In the genomic region with DNA sequence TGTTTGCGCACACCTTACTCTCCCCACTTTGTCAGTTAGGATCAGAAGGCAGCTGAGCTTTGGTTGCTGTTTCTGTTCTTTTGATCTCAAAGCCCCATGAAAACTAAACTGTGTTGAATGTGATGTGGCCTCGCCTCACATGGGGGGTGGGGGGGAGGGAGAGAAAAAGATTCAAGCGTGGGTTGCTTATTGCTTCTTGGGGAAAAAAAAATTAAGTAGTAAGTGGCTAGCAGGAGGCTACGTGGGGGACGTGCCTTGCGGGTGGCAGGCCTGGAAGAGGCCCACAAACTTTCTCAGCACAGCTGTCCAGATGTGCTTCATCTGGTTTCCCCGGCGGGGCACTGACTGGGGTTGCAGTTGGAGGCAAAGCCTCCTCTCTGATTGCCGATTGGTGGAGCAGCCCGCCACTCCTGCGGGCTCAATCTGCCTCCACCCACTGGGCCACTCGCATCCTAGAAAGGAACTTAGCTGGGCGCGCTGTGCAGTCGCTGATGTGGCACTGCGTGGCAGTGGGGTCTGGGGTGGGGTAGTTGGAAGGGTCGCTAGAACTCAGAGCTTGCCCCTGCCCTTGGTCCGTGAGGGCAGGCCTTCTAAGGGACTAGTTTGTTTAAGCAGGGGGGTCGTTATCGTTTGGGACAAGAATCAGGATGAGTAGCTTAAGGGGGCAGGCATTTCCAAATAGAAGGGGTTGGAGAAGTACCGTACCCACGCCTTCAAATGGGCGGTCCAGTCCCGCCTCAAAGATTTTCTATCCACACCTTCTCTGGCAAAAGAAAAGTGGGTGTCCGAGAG, we compare ENCODE assay signal across 8 mouse cellular contexts. TPM values are rescaled to one million over a fixed set of nuclear protein-coding genes. Genes with fewer than 3 reads are reported as not detected.
DNase-seq lines count a peak whose midpoint lies in the region; ATAC-seq and TF ChIP-seq lines count a peak whose summit lies in the region.

A gene (minus strand): TSS at position 343 of the 792 bp plus-strand sequence.

- no peaks in the 10 kb centered on the region for H3K9me3 ChIP-seq in hindbrain, embryonic 16.5 days (ENCODE audit: control insufficient read depth, low read length)
- no peaks in the 10 kb centered on the region for H3K9me3 ChIP-seq in lung, postnatal 0 days (ENCODE audit: low read length)

- H3K27me3 ChIP-seq in hindbrain, embryonic 16.5 days (replicated peaks; ENCODE audit: control insufficient read depth, insufficient read depth, low read length): no peaks in the 10 kb centered on the region
- H3K27me3 ChIP-seq in lung, postnatal 0 days (replicated peaks; ENCODE audit: insufficient read depth, low read length): no peaks in the 10 kb centered on the region

- no peak for TF ChIP-seq CTCF in lung, postnatal 0 days (IDR thresholded peaks at IDR 0.05)

- ATAC-seq in common myeloid progenitor, adult 5-6 weeks (replicated peaks; ENCODE audit: low read depth, poor library complexity, severe bottlenecking): peak; percentile 99
- peak; percentile 99 for ATAC-seq in hindbrain, embryonic 16.5 days
- ATAC-seq in lung, postnatal 0 days: peak; percentile 99

- TF ChIP-seq EP300 in lung, postnatal 0 days (IDR thresholded peaks at IDR 0.05): no peak

- 3% methylated on average over 25 of the region's 25 CpGs for WGBS in hindbrain, embryonic 16.5 days
- WGBS in lung, postnatal 0 days: 3% methylated on average over 25 of the region's 25 CpGs

- no peaks in the 10 kb centered on the region; the same call in 1 of the 2 replicates for H3K4me1 ChIP-seq in hindbrain, embryonic 16.5 days (ENCODE audit: control insufficient read depth, insufficient read depth, low read depth, low read length)
- no peaks in the 10 kb centered on the region for H3K4me1 ChIP-seq in lung, postnatal 0 days (ENCODE audit: insufficient read depth, low read depth, low read length)

- peak within 1 kb of the TSS; percentile 49 for H3K4me3 ChIP-seq in hindbrain, embryonic 16.5 days (ENCODE audit: low read length)
- H3K4me3 ChIP-seq in lung, postnatal 0 days (ENCODE audit: low read depth, low read length): peak within 1 kb of the TSS; percentile 47

- peak within 1 kb of the TSS; percentile 95 for H3K4me2 ChIP-seq in hindbrain, embryonic 16.5 days (ENCODE audit: low read length)
- H3K4me2 ChIP-seq in lung, postnatal 0 days (replicated peaks; ENCODE audit: low read depth, low read length): peak within 1 kb of the TSS; percentile 60

- H3K9ac ChIP-seq in hindbrain, embryonic 16.5 days (ENCODE audit: low read depth, low read length): peak within 1 kb of the TSS; percentile 41
- H3K9ac ChIP-seq in lung, postnatal 0 days (replicated peaks; ENCODE audit: low read depth): peak within 1 kb of the TSS; percentile 26; the same call in 1 of the 2 replicates

- peak; percentile 64 to 68 for DNase-seq in adrenal gland, adult 18-20 months (ENCODE audit: low spot score in 2 of 2)
- DNase-seq in gastrocnemius, adult 8-10 months (ENCODE audit: low spot score in 2 of 2): peak; percentile 79 to 80
- DNase-seq in layer of hippocampus, postnatal 25 days (ENCODE audit: extremely low spot score in 1 of 2, low spot score in 1 of 2): peak; percentile 46 to 74
- peak; percentile 93 for DNase-seq in lung, postnatal 0 days (ENCODE audit: low spot score)
- peak; percentile 84 for DNase-seq in right cerebral cortex, adult 18-20 months
- peak; percentile 90 to 94 for DNase-seq in urinary bladder, postnatal 4 days (ENCODE audit: low spot score in 2 of 2)

- no peaks in the 10 kb centered on the region for H3K36me3 ChIP-seq in hindbrain, embryonic 16.5 days (ENCODE audit: control insufficient read depth, insufficient read depth, low read length)
- H3K36me3 ChIP-seq in lung, postnatal 0 days (ENCODE audit: insufficient read depth, low read length): no peaks in the 10 kb centered on the region

- H3K27ac ChIP-seq in hindbrain, embryonic 16.5 days (ENCODE audit: low read depth, low read length): no peak within 1 kb of the TSS
- peak within 1 kb of the TSS; percentile 69 for H3K27ac ChIP-seq in lung, postnatal 0 days (ENCODE audit: low read length)

RNA-seq across cellular contexts. Expression of the gene that starts here (rescaled TPM):
- total RNA-seq in adrenal gland, adult 18-20 months (2021): 1 to 10 TPM; 6.4 to 7.3 TPM
- not detected in 2 replicates for total RNA-seq in common myeloid progenitor, adult 5-6 weeks (2017)
- 1 to 10 TPM in 1 of 4 experiments, under 1 TPM in 3; 0.19 to 1.7 (median 0.24) TPM for total RNA-seq in gastrocnemius, adult 8-10 months (2022)
- 4.5 and 7.1 TPM in 2 replicates for polyA plus RNA-seq in hindbrain, embryonic 16.5 days (2015; fragmentation: Nextera tagmentation; extraction: Ambion mirVana)
- under 1 TPM; 0.61 to 0.69 TPM for total RNA-seq in layer of hippocampus, postnatal 25 days (2021)
- 21.9 and 26.7 TPM in 2 replicates for polyA plus RNA-seq in lung, postnatal 0 days (2015; fragmentation: Nextera tagmentation; extraction: Ambion mirVana)

Comparison
In these comparisons a context has a peak if more than half of its experiments do, and no peak if none do; other contexts are left out.
1. Peak in ATAC-seq in common myeloid progenitor, adult 5-6 weeks; RNA of the gene not detected or under 1 TPM.
2. Peak in DNase-seq in layer of hippocampus, postnatal 25 days; RNA of the gene not detected or under 1 TPM.